Mouse (Mus musculus): ENCODE results near the gene Tc2n. TPM values are rescaled to one million over a fixed set of nuclear protein-coding genes. Genes with fewer than 3 reads are reported as not detected.
"Not testable (repeated sequence)": the region's sequence is repeated elsewhere in the genome, so short reads cannot be mapped to it uniquely, and the experiment has no call there.

Tc2n gene
- polyA plus RNA-seq, 1 experiment from 2014 or later, result 0.09 TPM

- no peaks in the 10 kb centered on the region for H3K27me3 ChIP-seq
- H3K4me2 ChIP-seq (replicated peaks), result no peak overlapping the region
- no peaks in the 10 kb centered on the region for H3K4me1 ChIP-seq (replicated peaks)
- no peak overlapping the region for H3K27ac ChIP-seq
- H3K9me3 ChIP-seq, result no peaks in the 10 kb centered on the region
- no peak overlapping the region for H3K9ac ChIP-seq (replicated peaks)
- 83% methylated on average over 3 of the region's 3 CpGs for WGBS
- H3K4me3 ChIP-seq (replicated peaks), result no peak overlapping the region
- ATAC-seq, result no peak
- no peaks in the 10 kb centered on the region for H3K36me3 ChIP-seq
Observed at GRCm38 (mm10) chr12:101699176-101699575, 19.1 kb downstream of the Tc2n start.

GRCm38 (mm10) chr12:101696521-101696920 lies 21.8 kb downstream of the Tc2n start:
- Histone ChIP-seq H3K4me1 (replicated peaks) (no peaks in the 10 kb centered on the region), H3K4me3 (replicated peaks) (no peak overlapping the region), H3K36me3 (no peaks in the 10 kb centered on the region), H3K9ac (replicated peaks) (no peak overlapping the region), H3K4me2 (replicated peaks) (no peak overlapping the region), H3K9me3 (no peaks in the 10 kb centered on the region), H3K27ac (no peak overlapping the region), H3K27me3 (no peaks in the 10 kb centered on the region)
- ATAC-seq, result no peak
- 79% methylated on average over 1 of the region's 1 CpGs for WGBS

GRCm38 (mm10) chr12:101680538-101680937 lies 37.8 kb downstream of the Tc2n start:
- WGBS, result 97% methylated on average over 2 of the region's 2 CpGs
- Histone ChIP-seq H3K9me3 (no peaks in the 10 kb centered on the region), H3K27me3 (no peaks in the 10 kb centered on the region), H3K4me1 (replicated peaks) (no peaks in the 10 kb centered on the region), H3K36me3 (no peaks in the 10 kb centered on the region), H3K27ac (no peak overlapping the region), H3K4me3 (replicated peaks) (no peak overlapping the region), H3K9ac (replicated peaks) (no peak overlapping the region), H3K4me2 (replicated peaks) (no peak overlapping the region)
- ATAC-seq, result no peak

GRCm38 (mm10) chr12:101667502-101667901 lies 50.8 kb downstream of the Tc2n start:
- H3K27me3 ChIP-seq, result no peaks in the 10 kb centered on the region
- no peaks in the 10 kb centered on the region for H3K36me3 ChIP-seq
- no peak overlapping the region for H3K9ac ChIP-seq (replicated peaks)
- ATAC-seq, result no peak
- 96% methylated on average over 2 of the region's 2 CpGs for WGBS
- H3K9me3 ChIP-seq, result no peaks in the 10 kb centered on the region
- no peak overlapping the region for H3K4me2 ChIP-seq (replicated peaks)
- H3K4me1 ChIP-seq (replicated peaks), result no peaks in the 10 kb centered on the region
- no peak overlapping the region for H3K27ac ChIP-seq
- H3K4me3 ChIP-seq (replicated peaks), result no peak overlapping the region

GRCm38 (mm10) chr12:101633137-101633536 lies 85.2 kb downstream of the Tc2n start:
- no peak overlapping the region for H3K4me2 ChIP-seq (replicated peaks)
- H3K4me3 ChIP-seq (replicated peaks), result no peak overlapping the region
- H3K27ac ChIP-seq, result no peak overlapping the region
- no peaks in the 10 kb centered on the region for H3K9me3 ChIP-seq
- H3K36me3 ChIP-seq, result no peaks in the 10 kb centered on the region
- ATAC-seq, result no peak
- no peak overlapping the region for H3K9ac ChIP-seq (replicated peaks)
- no peaks in the 10 kb centered on the region for H3K27me3 ChIP-seq
- H3K4me1 ChIP-seq (replicated peaks), result no peaks in the 10 kb centered on the region
- 98% methylated on average over 1 of the region's 1 CpGs for WGBS

- H3K9me3 ChIP-seq; H3K4me2 ChIP-seq (replicated peaks); H3K36me3 ChIP-seq; ATAC-seq; H3K4me1 ChIP-seq (replicated peaks); H3K27me3 ChIP-seq; H3K4me3 ChIP-seq (replicated peaks); H3K27ac ChIP-seq; H3K9ac ChIP-seq (replicated peaks): not testable (repeated sequence)
Observed at GRCm38 (mm10) chr12:101606622-101607021, 111.7 kb downstream of the Tc2n start.

Other genes starting within 250 kb of the Tc2n start
- gene Fbln5, start 100.5 kb upstream of the Tc2n start, polyA plus RNA-seq (2015; fragmentation: Nextera tagmentation; extraction: Ambion mirVana), result 2.4 and 3.4 TPM in 2 replicates
- 24.2 and 26.4 TPM in 2 replicates for gene Trip11, start 194.7 kb upstream of the Tc2n start, polyA plus RNA-seq (2015; fragmentation: Nextera tagmentation; extraction: Ambion mirVana)
- gene Atxn3, start 239.7 kb upstream of the Tc2n start, polyA plus RNA-seq (2015; fragmentation: Nextera tagmentation; extraction: Ambion mirVana), result 14.4 and 17.6 TPM in 2 replicates

Measured in midbrain, embryonic 13.5 days (tissue).